Mouse (Mus musculus): ENCODE results near the gene Gm9821. TPM values are rescaled to one million over a fixed set of nuclear protein-coding genes. Genes with fewer than 3 reads are reported as not detected.

The Gm9821 gene
- total RNA-seq, 2 experiments from 2014 or later = not detected

Small RNA genes lying within 50 kb of the gene (microRNA-seq; reads per million reads assigned to microRNA genes)
- 0 to 0.24 reads per million in 2 experiments for gene Mir6999

Other genes starting within 250 kb of the Gm9821 start
- gene Atg13, start 235.1 kb upstream of the Gm9821 start, total RNA-seq (2021) = 10 to 100 TPM; 37.5 to 39.7 TPM
- 1 to 10 TPM; 5.2 to 7.8 TPM for gene Harbi1, start 234.9 kb upstream of the Gm9821 start, total RNA-seq (2021)
- 10 to 100 TPM; 21.9 to 22.7 TPM for gene Ambra1, start 215.6 kb upstream of the Gm9821 start, total RNA-seq (2021)
- gene Chrm4, start 18.5 kb upstream of the Gm9821 start, total RNA-seq (2021) = under 1 TPM in 1 of 2 experiments, not detected in 1; 0.17 TPM
- 10 to 100 TPM; 51.5 to 56.1 TPM for gene Mdk, start 13.4 kb upstream of the Gm9821 start, total RNA-seq (2021)
- 10 to 100 TPM; 64.3 to 85.9 TPM for gene Dgkz, start 30.2 kb downstream of the Gm9821 start, total RNA-seq (2021)
- 10 to 100 TPM; 15.6 to 16.0 TPM for gene Creb3l1, start 78.8 kb downstream of the Gm9821 start, total RNA-seq (2021)
- 10 to 100 TPM; 31.3 to 42.1 TPM for gene Phf21a, start 147.4 kb downstream of the Gm9821 start, total RNA-seq (2021)